Mouse (Mus musculus): ENCODE measurements around the gene Polr2j. TPM values are rescaled to one million over a fixed set of nuclear protein-coding genes. Genes with fewer than 3 reads are reported as not detected.
"Not testable (repeated sequence)": the region's sequence is repeated elsewhere in the genome, so short reads cannot be mapped to it uniquely, and the experiment has no call there.

The Polr2j gene
- total RNA-seq, 2 experiments from 2014 or later = 61.5 to 63.4 TPM

DNA sequence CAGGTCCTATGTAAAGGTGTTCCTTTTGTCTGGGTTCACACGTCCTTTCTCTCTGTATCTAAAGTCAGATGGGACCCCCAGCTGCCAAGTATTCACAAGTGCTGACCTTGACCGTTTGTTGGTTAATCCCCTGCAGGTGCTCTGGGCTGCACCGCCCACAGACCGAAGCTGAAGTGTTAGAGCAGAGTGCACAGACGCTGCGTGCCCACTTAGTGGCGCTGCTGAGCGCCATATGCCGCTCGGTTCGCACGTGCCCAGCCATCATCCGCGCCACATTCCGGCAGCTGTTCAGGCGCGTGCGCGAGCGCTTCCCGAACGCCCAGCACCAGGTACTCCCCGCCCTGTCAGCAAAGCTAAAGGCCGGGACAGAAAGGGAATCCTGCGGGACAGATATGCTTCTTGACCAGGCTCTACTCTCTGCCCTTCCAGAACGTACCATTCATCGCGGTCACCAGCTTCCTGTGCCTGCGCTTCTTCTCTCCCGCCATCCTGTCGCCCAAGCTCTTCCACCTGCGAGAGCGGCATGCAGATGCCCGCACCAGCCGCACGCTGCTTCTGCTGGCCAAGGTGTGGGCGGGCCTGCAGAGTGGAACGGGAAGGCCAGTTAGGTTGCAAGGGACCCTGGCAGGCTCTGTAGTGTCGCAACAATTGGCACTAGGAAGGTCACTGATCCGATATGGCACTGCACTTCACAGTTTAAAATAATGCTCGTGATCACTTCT is 14.2 kb upstream of the Polr2j start:
- peak; percentile 74 to 77 for DNase-seq
- intact Hi-C loops (cut with DNase I) = loop anchor here (2.0 kb wide), 1 partner anchor 85 kb away; no protein-coding TSS in a partner anchor

GRCm38 (mm10) chr5:136104511-136104910 is 11.9 kb upstream of the Polr2j start:
- peak in 1 of 2 experiments; percentile 30 for DNase-seq
- intact Hi-C loops (cut with DNase I) = no loop called here

DNA sequence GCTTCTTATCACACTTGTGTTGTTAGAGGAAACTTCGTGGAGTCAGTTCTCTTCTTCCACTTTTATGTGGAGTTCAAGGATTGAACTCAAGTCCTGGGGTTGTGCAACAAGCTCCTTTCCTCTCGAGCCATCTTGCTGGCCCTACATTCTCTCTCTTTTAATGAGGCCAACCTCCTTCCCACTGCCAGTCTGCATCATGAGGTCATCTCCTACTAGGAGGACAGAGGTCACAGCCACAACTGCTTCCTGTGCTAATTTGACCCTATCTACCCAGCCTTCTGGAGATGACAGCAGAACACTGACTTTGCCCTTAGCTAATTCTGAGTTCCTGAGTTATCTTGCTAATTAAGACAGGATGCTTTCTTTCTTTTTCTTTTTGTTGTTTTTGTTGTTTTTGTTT is 7.9 kb upstream of the Polr2j start:
- intact Hi-C loops (cut with DNase I) = no loop called here
- DNase-seq = no peak

GRCm38 (mm10) chr5:136109042-136109441 is 7.4 kb upstream of the Polr2j start:
- intact Hi-C loops (cut with DNase I) = no loop called here
- no peak for DNase-seq

DNA sequence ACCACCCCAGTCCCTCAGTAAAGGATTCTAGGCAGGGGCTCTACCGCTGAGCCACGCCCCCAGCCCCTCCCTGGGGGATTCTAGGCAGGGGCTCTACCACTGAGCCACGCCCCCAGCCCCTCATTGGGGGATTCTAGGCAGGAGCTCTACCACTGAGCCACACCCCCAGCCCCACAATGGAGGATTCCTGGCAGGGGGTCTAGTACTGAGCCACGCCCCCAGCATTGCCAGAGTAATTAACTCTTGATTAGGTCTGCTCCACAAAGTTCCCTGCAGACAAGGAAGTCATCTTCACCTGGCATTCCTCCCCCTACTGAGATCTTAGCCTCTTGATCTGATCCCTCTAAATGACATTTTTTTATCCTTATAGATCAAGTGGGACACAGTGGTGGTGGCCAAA is 2.9 kb upstream of the Polr2j start:
- intact Hi-C loops (cut with DNase I); DNase-seq: not testable (repeated sequence)

- intact Hi-C loops (cut with DNase I) = no loop called here
- no peak for DNase-seq
These were observed 317 bp downstream of the Polr2j start for GRCm38 (mm10) chr5:136116784-136117112.

DNA sequence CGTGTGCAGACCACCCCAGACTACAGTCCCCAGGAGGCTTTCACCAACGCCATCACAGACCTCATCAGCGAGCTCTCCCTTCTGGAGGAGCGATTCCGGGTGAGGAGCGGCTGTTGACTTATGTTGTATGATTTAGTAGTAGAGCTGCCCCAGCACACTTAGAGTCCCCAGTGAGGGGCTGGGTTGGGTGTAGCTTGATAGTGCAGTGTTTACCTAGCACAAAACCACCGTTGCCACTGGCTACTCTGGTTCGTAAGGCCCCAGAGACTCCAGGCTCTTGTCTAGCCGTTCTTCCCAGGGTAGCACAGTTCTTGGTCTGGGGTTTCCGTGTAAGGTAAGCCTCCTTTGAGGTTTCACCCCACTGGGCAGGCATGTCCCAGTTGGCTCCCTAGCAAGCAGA is 5.7 kb downstream of the Polr2j start:
- intact Hi-C loops (cut with DNase I) = no loop called here
- no peak for DNase-seq

GRCm38 (mm10) chr5:136135571-136136291 is 19.3 kb downstream of the Polr2j start, which contains the start of the genes Lrwd1 and Alkbh4:
TSS of gene Lrwd1 (minus strand) at chr5:136136074.
TSS of gene Alkbh4 (plus strand) at chr5:136136146.
- peak; percentile 95 to 97 for DNase-seq
- intact Hi-C loops (cut with DNase I) = loop anchor here (2.0 to 5.0 kb wide), 3 partner anchors 15 to 117 kb away; no protein-coding TSS in a partner anchor

DNA sequence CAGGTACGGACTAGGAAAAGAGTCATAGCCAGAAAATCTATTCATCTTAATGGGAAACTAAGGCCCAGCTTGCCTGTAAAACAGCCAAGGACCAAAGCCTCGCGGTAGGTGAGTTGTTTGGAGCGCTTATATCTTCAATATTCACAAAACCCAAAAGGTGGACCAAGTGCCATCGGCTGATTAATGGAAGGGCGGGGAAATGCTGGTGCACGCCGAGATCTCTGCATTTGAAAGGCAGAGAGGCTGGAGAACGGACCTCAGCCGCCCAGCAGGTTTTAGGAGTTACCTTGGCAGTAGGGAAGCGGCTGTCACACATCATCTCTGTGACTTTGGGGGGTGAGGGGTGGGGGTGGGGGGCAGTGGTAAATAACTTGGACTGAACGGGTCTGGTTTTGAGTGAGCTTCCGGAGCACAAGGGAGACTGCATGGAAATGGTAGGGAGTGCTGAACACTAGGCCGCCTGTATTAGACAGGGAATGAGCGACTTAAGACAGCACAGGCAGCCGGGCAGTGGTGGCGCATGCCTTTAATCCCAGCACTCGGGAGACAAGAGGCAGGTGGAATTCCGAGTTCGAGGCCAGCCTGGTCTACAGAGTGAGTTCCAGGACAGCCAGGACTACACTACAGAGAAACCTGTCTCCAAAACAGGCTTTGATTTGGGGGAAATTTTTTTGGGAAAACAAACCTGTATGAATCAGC is 20.0 kb downstream of the Polr2j start:
- DNase-seq = no peak
- intact Hi-C loops (cut with DNase I) = loop anchor here (2.0 to 5.0 kb wide), 2 partner anchors 50 to 116 kb away; no protein-coding TSS in a partner anchor

DNA sequence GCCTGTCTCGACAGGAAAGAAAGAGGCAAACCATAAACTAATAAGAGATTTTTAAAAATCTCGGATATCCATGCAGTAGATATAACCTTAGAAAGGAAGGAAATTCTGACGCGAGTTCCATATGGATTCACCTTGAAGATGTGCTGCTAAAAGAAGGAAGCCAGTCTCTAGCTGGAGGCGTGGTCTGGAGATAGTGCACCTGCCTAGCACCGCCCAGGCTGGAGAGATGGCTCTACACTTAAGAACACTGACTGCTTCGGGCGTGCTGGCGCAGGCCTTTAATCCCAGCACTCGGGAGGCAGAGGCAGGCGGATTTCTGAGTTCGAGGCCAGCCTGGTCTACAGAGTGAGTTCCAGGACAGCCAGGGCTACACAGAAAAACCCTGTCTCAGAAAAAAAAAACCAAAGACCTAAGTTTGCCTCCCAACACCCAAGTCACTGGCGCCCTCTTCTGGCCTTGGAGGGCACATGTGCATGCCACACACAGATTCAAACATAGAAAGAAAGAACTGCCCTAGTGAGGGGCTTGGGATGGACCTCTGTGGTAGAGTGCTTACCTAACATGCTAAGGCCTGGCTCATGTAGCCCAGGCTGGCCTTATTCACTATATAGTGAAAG is 21.3 kb downstream of the Polr2j start:
- DNase-seq = peak; percentile 44 to 65
- intact Hi-C loops (cut with DNase I) = loop anchor here (2.0 to 5.0 kb wide), 2 partner anchors 49 to 115 kb away; no protein-coding TSS in a partner anchor

- no peak for DNase-seq
- intact Hi-C loops (cut with DNase I) = loop anchor here (5.0 kb wide), 1 partner anchor 113 kb away; no protein-coding TSS in a partner anchor
These were observed 23.0 kb downstream of the Polr2j start for GRCm38 (mm10) chr5:136139393-136139792.

DNA sequence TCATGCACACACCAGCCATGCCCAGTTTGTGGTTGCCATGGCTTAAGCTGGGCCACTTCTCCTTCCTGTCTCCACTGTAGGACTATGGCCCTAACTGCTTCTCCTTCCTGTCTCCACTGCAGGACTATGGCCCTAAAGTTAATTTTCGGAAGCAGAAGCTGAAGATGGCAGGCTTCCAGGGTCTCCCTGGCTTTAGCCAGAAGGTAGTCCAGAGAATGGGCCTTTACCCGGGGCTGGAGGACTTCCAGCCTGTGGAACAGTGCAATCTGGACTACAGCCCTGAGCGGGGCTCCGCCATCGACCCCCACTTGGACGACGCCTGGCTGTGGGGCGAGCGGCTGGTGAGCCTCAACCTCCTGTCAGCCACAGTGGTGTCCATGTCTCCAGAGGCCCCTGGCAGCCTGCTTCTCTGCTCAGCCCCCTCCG is 23.6 kb downstream of the Polr2j start:
- peak; percentile 28 to 37 for DNase-seq
- intact Hi-C loops (cut with DNase I) = no loop called here

- intact Hi-C loops (cut with DNase I) = no loop called here
- DNase-seq = no peak
These were observed 26.3 kb downstream of the Polr2j start for GRCm38 (mm10) chr5:136142746-136143145.

GRCm38 (mm10) chr5:136143161-136143755 is 26.8 kb downstream of the Polr2j start:
- intact Hi-C loops (cut with DNase I) = no loop called here
- DNase-seq = no peak

DNA sequence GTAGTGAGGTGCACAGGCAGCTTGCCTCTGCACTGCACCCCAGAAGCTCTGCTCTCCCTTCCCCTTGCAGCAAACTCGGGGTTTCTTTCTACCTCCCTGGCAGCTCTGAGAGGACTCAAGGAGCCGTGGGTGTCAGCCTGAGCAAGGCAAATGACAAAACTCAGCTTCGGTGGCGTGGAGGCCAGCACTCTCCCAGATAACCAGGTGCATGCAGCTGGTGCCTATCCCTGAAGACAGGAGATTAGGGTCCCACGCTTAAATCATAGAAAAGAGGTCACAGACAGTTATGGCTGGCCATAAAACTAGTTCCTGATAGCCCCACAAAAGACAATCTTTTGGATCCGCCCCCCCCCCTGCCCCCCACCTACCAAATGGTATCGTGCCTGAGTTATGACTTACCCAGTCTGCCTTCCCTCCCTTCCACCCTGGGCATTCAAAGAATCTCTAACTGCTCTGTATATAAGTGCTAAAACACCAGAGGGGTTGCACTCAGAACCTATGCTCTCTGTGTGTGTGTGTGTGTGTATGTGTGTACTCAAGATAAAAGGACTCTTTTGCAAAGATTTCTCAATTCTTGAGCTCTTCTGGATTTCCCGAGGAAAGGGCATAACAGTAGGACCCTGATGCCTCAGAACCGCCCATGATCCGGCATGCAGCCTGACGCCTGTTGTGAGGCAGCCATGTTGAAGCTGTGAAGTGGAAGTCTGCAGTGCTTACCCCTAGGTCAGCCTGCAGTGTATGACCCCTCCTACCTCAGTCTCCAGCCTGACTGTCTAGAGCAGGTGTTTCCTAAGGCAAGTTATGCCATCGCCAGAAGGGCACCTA is 28.4 kb downstream of the Polr2j start:
- DNase-seq = peak; percentile 59 to 60
- intact Hi-C loops (cut with DNase I) = no loop called here

- no peak for DNase-seq
- intact Hi-C loops (cut with DNase I) = no loop called here
These were observed 30.5 kb downstream of the Polr2j start for GRCm38 (mm10) chr5:136146936-136147335.

GRCm38 (mm10) chr5:136147704-136148103 is 31.3 kb downstream of the Polr2j start:
- DNase-seq = no peak
- intact Hi-C loops (cut with DNase I) = no loop called here

- DNase-seq; intact Hi-C loops (cut with DNase I): not testable (repeated sequence)
These were observed 32.7 kb downstream of the Polr2j start for GRCm38 (mm10) chr5:136149134-136149576.

DNA sequence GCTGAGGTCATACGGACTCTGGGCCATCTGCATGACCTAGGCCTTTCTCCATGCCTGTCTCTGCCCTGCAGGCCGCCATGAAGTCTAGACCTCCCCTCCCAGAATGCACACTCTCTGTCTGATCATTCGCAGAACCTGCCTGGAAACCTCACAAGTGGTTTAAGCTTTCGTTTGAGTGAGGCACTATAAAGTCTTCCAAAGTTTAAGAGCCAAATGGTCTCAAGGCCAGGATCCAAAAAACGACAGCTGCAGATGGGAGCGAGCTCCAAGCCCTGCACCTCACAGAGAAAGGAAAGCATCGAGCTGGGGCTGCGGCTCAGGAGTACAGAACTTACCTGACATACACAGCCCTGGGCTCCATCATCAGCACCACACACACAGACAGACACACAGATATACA is 35.9 kb downstream of the Polr2j start:
- DNase-seq = peak; percentile 41 to 61
- intact Hi-C loops (cut with DNase I) = no loop called here
